In genomic region chr12:108941282-108941681, GRCm38 (mm10) we compare ENCODE assay signal across 11 mouse cellular contexts.
"Had no signal": no experiment of that assay in that cellular context is flagged by ENCODE, and none has a peak within 500 bp of the region (broad histone marks: within the 10 kb centered on the region; RNA-seq: fewer than 3 reads in every experiment).

No protein-coding gene starts in this region.

- H3K9me3 ChIP-seq: limb, embryonic 12.5 days; midbrain, embryonic 12.5 days; neural tube, embryonic 15.5 days had no signal

- H3K9ac ChIP-seq: limb, embryonic 12.5 days; liver, embryonic 14.5 days; midbrain, embryonic 12.5 days; neural tube, embryonic 15.5 days had no signal

- H3K4me3 ChIP-seq: limb, embryonic 12.5 days; midbrain, embryonic 12.5 days; myocyte; neural tube, embryonic 15.5 days had no signal

- H3K4me1 ChIP-seq: neural tube, embryonic 15.5 days had no signal

- DNase-seq: kidney, adult 8-10 months; kidney, postnatal 36 days; liver; lung, adult 2 months; lung, postnatal 10 days had no signal

- H3K27me3 ChIP-seq: limb, embryonic 12.5 days; midbrain, embryonic 12.5 days; neural tube, embryonic 15.5 days had no signal

- H3K4me2 ChIP-seq: limb, embryonic 12.5 days; midbrain, embryonic 12.5 days; neural tube, embryonic 15.5 days had no signal

- H3K36me3 ChIP-seq: limb, embryonic 12.5 days; midbrain, embryonic 12.5 days; neural tube, embryonic 15.5 days had no signal

- H3K27ac ChIP-seq: limb, embryonic 12.5 days; liver, embryonic 14.5 days; macrophage; midbrain, embryonic 12.5 days; neural tube, embryonic 15.5 days had no signal
